Mouse (Mus musculus): ENCODE measurements around the gene Dennd6a. TPM values are rescaled to one million over a fixed set of nuclear protein-coding genes. Genes with fewer than 3 reads are reported as not detected.
"Not testable (repeated sequence)": the region's sequence is repeated elsewhere in the genome, so short reads cannot be mapped to it uniquely, and the experiment has no call there.

Dennd6a gene
- polyA plus RNA-seq, 1 experiment, result 63.9 TPM

DNA sequence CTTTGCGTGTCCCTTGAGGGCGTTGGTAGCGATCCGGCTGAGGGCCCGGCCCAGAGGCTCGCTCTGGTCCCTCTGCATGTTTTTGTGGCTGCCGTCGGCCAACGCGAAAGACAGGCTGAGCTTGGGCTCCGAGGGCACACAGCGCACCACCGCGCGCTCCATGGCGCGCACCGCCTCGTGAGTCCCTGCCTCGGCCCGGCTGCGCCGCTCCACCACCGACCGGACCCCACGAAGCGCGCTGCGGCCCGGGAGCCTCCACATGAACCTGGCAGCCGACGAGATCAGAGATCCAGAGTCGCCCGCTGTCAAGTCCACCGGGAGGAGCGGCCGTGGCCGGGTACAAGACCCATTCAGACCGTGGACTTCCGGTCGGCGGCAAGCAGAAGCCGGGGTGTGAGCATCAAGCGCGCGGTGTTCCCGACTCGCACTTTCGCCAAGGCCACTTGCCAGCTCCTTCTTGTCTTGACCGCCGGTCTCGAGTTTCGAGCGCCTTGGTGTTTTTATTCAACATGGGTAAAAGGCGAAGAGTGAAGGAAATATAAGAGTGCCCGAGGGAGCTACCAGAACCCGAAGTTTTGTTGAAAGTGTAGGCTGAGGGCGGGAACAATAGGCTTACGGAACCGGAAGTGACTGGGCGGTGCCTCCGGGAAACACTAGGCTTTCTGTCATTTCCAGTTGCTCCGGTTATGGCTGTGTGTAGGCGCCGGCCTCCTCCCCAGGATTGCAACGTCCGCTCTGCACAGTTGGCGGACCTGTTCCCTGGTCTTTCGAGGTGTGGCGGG is 95.8 kb downstream of the Dennd6a start, which contains the start of gene Pde12:
Pde12 (minus strand) TSS at position 592 of the 782 bp plus-strand sequence.
- TF ChIP-seq EP300 (IDR thresholded peaks at IDR 0.05; ENCODE audit: insufficient read depth, low read depth, low read length) (no peak), POLR2A (IDR thresholded peaks at IDR 0.05; ENCODE audit: insufficient read depth, low read length) (peak; percentile 26)
- Histone ChIP-seq H3K36me3 (ENCODE audit: control insufficient read depth, insufficient read depth, low read length, poor library complexity, severe bottlenecking) (peaks cover 20% of the 10 kb centered on the region), H3K4me1 (ENCODE audit: control insufficient read depth, insufficient read depth, low read length) (no peaks in the 10 kb centered on the region), H3K4me3 (ENCODE audit: low read depth, low read length) (peak within 1 kb of the TSS; percentile 75), H3K27me3 (ENCODE audit: control insufficient read depth, insufficient read depth, low read length, poor library complexity, severe bottlenecking) (no peaks in the 10 kb centered on the region), H3K9ac (ENCODE audit: low read depth, poor library complexity, severe bottlenecking) (peak within 1 kb of the TSS; percentile 80), H3K9me3 (replicated peaks; ENCODE audit: control insufficient read depth, insufficient read depth, low read length, poor library complexity, severe bottlenecking) (no peaks in the 10 kb centered on the region), H3K27ac (ENCODE audit: insufficient read depth, low read length) (peak within 1 kb of the TSS; percentile 55)

DNA sequence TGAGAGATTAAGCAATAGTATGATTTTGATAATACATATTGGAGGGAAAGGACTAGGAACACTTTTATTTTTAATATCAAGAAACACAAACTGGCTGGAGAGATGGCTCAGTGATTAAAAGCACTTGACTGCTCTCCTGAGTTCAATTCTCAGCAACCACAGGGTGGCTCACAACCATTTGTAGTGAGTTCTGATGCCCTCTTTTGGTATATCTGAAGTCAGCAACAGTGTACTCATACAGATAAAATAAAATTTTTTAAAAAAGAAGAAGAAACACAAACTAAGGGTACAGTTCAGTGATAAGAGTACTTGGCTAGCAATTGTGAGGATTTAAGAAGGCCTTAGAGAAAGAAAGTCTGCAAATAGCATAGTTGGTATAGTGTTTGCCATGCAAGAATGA is 97.3 kb downstream of the Dennd6a start:
- peaks cover under 1% of the 10 kb centered on the region for H3K4me1 ChIP-seq (ENCODE audit: control insufficient read depth, insufficient read depth, low read length)
- H3K36me3 ChIP-seq (ENCODE audit: control insufficient read depth, insufficient read depth, low read length, poor library complexity, severe bottlenecking), result peaks cover 6% of the 10 kb centered on the region
- H3K27me3 ChIP-seq (ENCODE audit: control insufficient read depth, insufficient read depth, low read length, poor library complexity, severe bottlenecking), result no peaks in the 10 kb centered on the region
- H3K9ac ChIP-seq (ENCODE audit: low read depth, poor library complexity, severe bottlenecking), result no peak overlapping the region
- H3K9me3 ChIP-seq (replicated peaks; ENCODE audit: control insufficient read depth, insufficient read depth, low read length, poor library complexity, severe bottlenecking), result no peaks in the 10 kb centered on the region
- TF ChIP-seq CTCF (IDR thresholded peaks at IDR 0.05; ENCODE audit: low read depth, low read length) (no peak), POLR2A (IDR thresholded peaks at IDR 0.05; ENCODE audit: insufficient read depth, low read length) (no peak), EP300 (IDR thresholded peaks at IDR 0.05; ENCODE audit: insufficient read depth, low read depth, low read length) (no peak)
- no peak overlapping the region for H3K4me3 ChIP-seq (ENCODE audit: low read depth, low read length)
- H3K27ac ChIP-seq (ENCODE audit: insufficient read depth, low read length), result no peak overlapping the region

DNA sequence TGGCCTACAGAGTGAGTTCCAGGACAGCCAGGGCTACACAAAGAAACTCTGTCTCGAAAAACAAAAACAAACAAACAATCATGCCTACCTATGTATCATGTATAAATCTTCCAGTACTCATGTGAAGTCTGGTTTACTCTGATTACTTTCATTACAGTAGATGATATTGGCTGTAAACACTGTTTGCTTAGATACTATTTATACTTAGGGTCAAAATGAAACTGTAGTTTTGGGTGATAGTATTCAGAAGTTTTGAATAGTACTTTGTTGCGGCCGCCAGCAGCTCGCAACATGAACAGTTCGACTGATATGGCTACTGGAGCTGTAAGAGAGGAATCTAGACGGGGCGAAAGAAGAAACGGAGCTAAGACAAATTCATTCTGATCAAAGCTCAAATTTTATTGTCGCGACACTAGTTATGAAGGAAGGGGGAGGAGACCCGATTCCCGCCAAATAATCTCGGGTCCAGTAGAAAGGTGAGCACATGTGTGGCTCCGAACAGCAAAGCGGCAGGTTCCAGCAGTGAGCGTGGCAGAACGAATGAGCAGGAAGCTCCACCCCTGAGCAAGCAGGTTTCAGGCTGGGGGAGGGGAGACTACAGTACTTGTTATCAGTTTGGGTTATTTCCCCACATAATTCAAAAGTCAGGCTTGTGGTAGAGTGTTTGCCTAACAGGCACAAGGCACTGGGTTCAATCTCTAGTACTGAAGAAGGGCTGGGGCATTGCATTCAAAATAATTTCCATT is 98.4 kb downstream of the Dennd6a start:
- not testable (repeated sequence) for H3K27ac ChIP-seq (ENCODE audit: insufficient read depth, low read length); H3K4me3 ChIP-seq (ENCODE audit: low read depth, low read length); H3K4me1 ChIP-seq (ENCODE audit: control insufficient read depth, insufficient read depth, low read length); H3K36me3 ChIP-seq (ENCODE audit: control insufficient read depth, insufficient read depth, low read length, poor library complexity, severe bottlenecking); H3K9me3 ChIP-seq (replicated peaks; ENCODE audit: control insufficient read depth, insufficient read depth, low read length, poor library complexity, severe bottlenecking); H3K9ac ChIP-seq (ENCODE audit: low read depth, poor library complexity, severe bottlenecking); H3K27me3 ChIP-seq (ENCODE audit: control insufficient read depth, insufficient read depth, low read length, poor library complexity, severe bottlenecking)

GRCm38 (mm10) chr14:26674476-26675169 is 101.0 kb downstream of the Dennd6a start:
- not testable (repeated sequence) for H3K27ac ChIP-seq (ENCODE audit: insufficient read depth, low read length); H3K4me3 ChIP-seq (ENCODE audit: low read depth, low read length); H3K4me1 ChIP-seq (ENCODE audit: control insufficient read depth, insufficient read depth, low read length); H3K9ac ChIP-seq (ENCODE audit: low read depth, poor library complexity, severe bottlenecking); H3K9me3 ChIP-seq (replicated peaks; ENCODE audit: control insufficient read depth, insufficient read depth, low read length, poor library complexity, severe bottlenecking); H3K27me3 ChIP-seq (ENCODE audit: control insufficient read depth, insufficient read depth, low read length, poor library complexity, severe bottlenecking); H3K36me3 ChIP-seq (ENCODE audit: control insufficient read depth, insufficient read depth, low read length, poor library complexity, severe bottlenecking)

- Histone ChIP-seq H3K9me3 (replicated peaks; ENCODE audit: control insufficient read depth, insufficient read depth, low read length, poor library complexity, severe bottlenecking) (no peaks in the 10 kb centered on the region), H3K27me3 (ENCODE audit: control insufficient read depth, insufficient read depth, low read length, poor library complexity, severe bottlenecking) (no peaks in the 10 kb centered on the region), H3K27ac (ENCODE audit: insufficient read depth, low read length) (no peak overlapping the region), H3K4me3 (ENCODE audit: low read depth, low read length) (no peak overlapping the region), H3K36me3 (ENCODE audit: control insufficient read depth, insufficient read depth, low read length, poor library complexity, severe bottlenecking) (no peaks in the 10 kb centered on the region), H3K9ac (ENCODE audit: low read depth, poor library complexity, severe bottlenecking) (no peak overlapping the region), H3K4me1 (ENCODE audit: control insufficient read depth, insufficient read depth, low read length) (peaks cover 2% of the 10 kb centered on the region)
- no peak for TF ChIP-seq EP300 (IDR thresholded peaks at IDR 0.05; ENCODE audit: insufficient read depth, low read depth, low read length)
- no peak for TF ChIP-seq POLR2A (IDR thresholded peaks at IDR 0.05; ENCODE audit: insufficient read depth, low read length)
- TF ChIP-seq CTCF (IDR thresholded peaks at IDR 0.05; ENCODE audit: low read depth, low read length), result peak; percentile 57
Measured at GRCm38 (mm10) chr14:26675371-26675770, 101.7 kb downstream of the Dennd6a start.

DNA sequence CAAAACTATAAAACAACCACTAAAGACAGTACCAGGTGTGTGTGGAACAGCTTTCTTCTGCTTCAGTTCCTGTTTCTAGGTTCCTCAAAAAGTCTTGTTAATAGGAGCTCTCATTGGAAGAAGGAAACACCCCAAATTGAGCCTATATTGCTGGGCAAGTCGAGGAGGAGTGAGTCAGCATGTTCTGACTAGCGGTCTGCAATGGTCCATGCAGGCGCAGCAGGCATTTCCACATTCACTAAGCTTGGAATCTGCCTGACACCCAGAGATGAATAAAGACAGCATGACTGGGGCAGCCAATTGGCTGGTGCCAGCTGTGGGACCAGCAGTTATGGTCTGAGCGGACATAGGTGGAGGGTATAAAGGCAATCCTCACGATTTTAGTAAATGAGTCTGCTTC is 102.1 kb downstream of the Dennd6a start:
- H3K27ac ChIP-seq (ENCODE audit: insufficient read depth, low read length), result no peak overlapping the region
- H3K36me3 ChIP-seq (ENCODE audit: control insufficient read depth, insufficient read depth, low read length, poor library complexity, severe bottlenecking), result no peaks in the 10 kb centered on the region
- H3K9ac ChIP-seq (ENCODE audit: low read depth, poor library complexity, severe bottlenecking), result no peak overlapping the region
- TF ChIP-seq EP300 (IDR thresholded peaks at IDR 0.05; ENCODE audit: insufficient read depth, low read depth, low read length) (no peak), POLR2A (IDR thresholded peaks at IDR 0.05; ENCODE audit: insufficient read depth, low read length) (no peak), CTCF (IDR thresholded peaks at IDR 0.05; ENCODE audit: low read depth, low read length) (no peak)
- H3K27me3 ChIP-seq (ENCODE audit: control insufficient read depth, insufficient read depth, low read length, poor library complexity, severe bottlenecking), result no peaks in the 10 kb centered on the region
- H3K9me3 ChIP-seq (replicated peaks; ENCODE audit: control insufficient read depth, insufficient read depth, low read length, poor library complexity, severe bottlenecking), result no peaks in the 10 kb centered on the region
- peaks cover 2% of the 10 kb centered on the region for H3K4me1 ChIP-seq (ENCODE audit: control insufficient read depth, insufficient read depth, low read length)
- no peak overlapping the region for H3K4me3 ChIP-seq (ENCODE audit: low read depth, low read length)

Other genes starting within 250 kb of the Dennd6a start
- gene Slmap, start 38.9 kb upstream of the Dennd6a start, polyA plus RNA-seq (2011; ENCODE audit: insufficient read depth, insufficient read length, low read depth, missing spikeins), result 129 and 145 TPM in 2 replicates
- gene Arf4, start 64.2 kb downstream of the Dennd6a start, polyA plus RNA-seq (2011; ENCODE audit: insufficient read depth, insufficient read length, low read depth, missing spikeins), result 272 and 281 TPM in 2 replicates
- 8.5 TPM in 2 replicates for gene Pde12, start 96.0 kb downstream of the Dennd6a start, polyA plus RNA-seq (2011; ENCODE audit: insufficient read depth, insufficient read length, low read depth, missing spikeins)
- 0.15 and 0.17 TPM in 2 replicates for gene Dnah12, start 119.4 kb downstream of the Dennd6a start, polyA plus RNA-seq (2011; ENCODE audit: insufficient read depth, insufficient read length, low read depth, missing spikeins)